ENCODE assay signal across 8 mouse cellular contexts in the genomic region with DNA sequence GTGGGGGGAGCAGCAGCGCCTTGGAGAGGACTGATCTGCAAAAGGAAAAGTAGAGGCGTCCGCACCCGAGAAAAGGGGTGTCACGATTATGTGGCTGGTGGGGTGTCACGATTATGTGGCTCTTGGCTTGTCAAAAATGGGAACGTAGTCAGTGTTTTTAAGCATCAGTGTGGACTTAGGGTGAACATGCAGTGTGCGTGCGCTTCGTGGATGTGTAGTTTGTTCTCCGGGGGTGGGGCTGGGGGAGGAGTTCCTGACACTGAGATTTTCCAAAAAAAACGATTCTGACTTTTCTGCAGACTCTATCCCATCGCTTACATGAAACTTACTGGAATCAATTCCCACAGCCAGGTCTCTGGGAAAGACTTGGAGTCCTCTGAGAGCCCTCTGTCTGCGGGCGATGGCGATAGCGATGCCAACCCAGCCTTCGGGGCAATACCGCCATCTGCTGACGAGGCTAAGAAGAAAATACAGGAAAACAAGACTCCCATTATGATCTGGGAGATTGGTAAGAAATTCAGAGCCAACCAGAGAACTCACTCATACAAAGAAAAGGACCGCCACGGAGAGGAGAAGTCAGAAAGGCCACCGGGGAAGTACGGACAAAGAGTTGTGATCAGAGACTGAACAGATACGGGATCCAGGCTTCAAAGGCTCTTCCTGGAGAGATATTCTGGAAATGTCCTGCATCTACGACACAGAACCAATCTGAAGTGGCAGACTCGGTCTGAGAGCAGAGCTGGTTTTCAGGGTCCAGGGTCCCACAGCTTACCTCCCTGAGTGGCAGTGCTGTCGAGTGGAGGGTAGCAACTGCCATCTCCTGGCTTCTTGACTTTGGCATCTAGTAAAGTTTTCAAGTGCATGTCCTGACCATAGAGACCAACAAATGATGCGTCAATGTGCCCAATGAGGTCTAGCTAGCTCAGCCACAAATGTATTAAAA. TPM values are rescaled to one million over a fixed set of nuclear protein-coding genes. Genes with fewer than 3 reads are reported as not detected.
A peak's percentile ranks its signal among the peaks of the same experiment; 100 is the strongest.
DNase-seq lines count a peak whose midpoint lies in the region; ATAC-seq lines count a peak whose summit lies in the region.

No protein-coding gene starts in this region.

- no peaks in the 10 kb centered on the region for H3K27me3 ChIP-seq in hindbrain, embryonic 16.5 days (replicated peaks; ENCODE audit: control insufficient read depth, insufficient read depth, low read length)

- peak; percentile 44 for ATAC-seq in activated CD4-positive, CD25-positive, alpha-beta regulatory T cell, adult 4 months
- peak; percentile 67 for ATAC-seq in common myeloid progenitor, adult 5-6 weeks (replicated peaks; ENCODE audit: low read depth, poor library complexity, severe bottlenecking)
- ATAC-seq in hindbrain, embryonic 16.5 days: peak; percentile 83

- no peaks in the 10 kb centered on the region for H3K36me3 ChIP-seq in hindbrain, embryonic 16.5 days (ENCODE audit: control insufficient read depth, insufficient read depth, low read length)

- H3K4me2 ChIP-seq in hindbrain, embryonic 16.5 days (ENCODE audit: low read length): peak overlapping the region; percentile 48

- peak; percentile 20 for DNase-seq in gastrocnemius, adult 18-20 months (ENCODE audit: low spot score)
- DNase-seq in left cerebral cortex, adult 11 months (ENCODE audit: low spot score): peak; percentile 47
- peak; percentile 60 for DNase-seq in lung, postnatal 25 days (ENCODE audit: low spot score)
- peak; percentile 71 for DNase-seq in retina, postnatal 7 days (ENCODE audit: low read depth, low spot score)
- DNase-seq in urinary bladder, postnatal 10 days (ENCODE audit: low spot score): peak; percentile 19

- WGBS in hindbrain, embryonic 16.5 days: 35% methylated on average over 29 of the region's 29 CpGs

- H3K4me1 ChIP-seq in hindbrain, embryonic 16.5 days (ENCODE audit: control insufficient read depth, insufficient read depth, low read depth, low read length): no peaks in the 10 kb centered on the region

- H3K9me3 ChIP-seq in hindbrain, embryonic 16.5 days (ENCODE audit: control insufficient read depth, low read length): no peaks in the 10 kb centered on the region; the same call in 1 of the 2 replicates

- peak overlapping the region; percentile 36; the same call in 1 of the 2 replicates for H3K9ac ChIP-seq in hindbrain, embryonic 16.5 days (ENCODE audit: low read depth, low read length)

- H3K4me3 ChIP-seq in hindbrain, embryonic 16.5 days (ENCODE audit: low read length): no peak overlapping the region

- no peak overlapping the region for H3K27ac ChIP-seq in hindbrain, embryonic 16.5 days (ENCODE audit: low read depth, low read length)

RNA-seq across cellular contexts. Expression of gene Phc1, which starts 51.6 kb away (rescaled TPM):
- 1 to 10 TPM; 4.9 to 7.7 TPM for polyA plus RNA-seq in activated CD4-positive, CD25-positive, alpha-beta regulatory T cell, adult 4 months (2017; shearing (Covaris generic))
- total RNA-seq in common myeloid progenitor, adult 5-6 weeks (2017): 8.9 and 13.0 TPM in 2 replicates
- total RNA-seq in gastrocnemius, adult 18-20 months (2021): 10 to 100 TPM; 27.3 to 34.0 TPM
- 21.1 and 27.2 TPM in 2 replicates for polyA plus RNA-seq in hindbrain, embryonic 16.5 days (2015; fragmentation: Nextera tagmentation; extraction: Ambion mirVana)

Comparison
In these comparisons a context has a peak if more than half of its experiments do, and no peak if none do; other contexts are left out.
1. DNase-seq: peak in every context shown above with its lines; median percentile 71 in retina, postnatal 7 days; 60 in lung, postnatal 25 days; 47 in left cerebral cortex, adult 11 months; 20 in gastrocnemius, adult 18-20 months; 19 in urinary bladder, postnatal 10 days.